Mouse (Mus musculus): ENCODE data around the gene Gm20449.
"Not testable (repeated sequence)": the region's sequence is repeated elsewhere in the genome, so short reads cannot be mapped to it uniquely, and the experiment has no call there.

Gm20449 gene

GRCm38 (mm10) chr7:41499389-41500049 lies at the start of gene Gm20449, which contains the start of gene AW146154:
Gene Gm20449 (minus strand): TSS chr7:41499417.
Gene AW146154 (minus strand): TSS chr7:41499890.
- in situ Hi-C loops (cut with MboI), result loop anchor here (10.0 kb wide), 1 partner anchor 105 kb away; the partner anchor contains the start of gene AI987944

DNA sequence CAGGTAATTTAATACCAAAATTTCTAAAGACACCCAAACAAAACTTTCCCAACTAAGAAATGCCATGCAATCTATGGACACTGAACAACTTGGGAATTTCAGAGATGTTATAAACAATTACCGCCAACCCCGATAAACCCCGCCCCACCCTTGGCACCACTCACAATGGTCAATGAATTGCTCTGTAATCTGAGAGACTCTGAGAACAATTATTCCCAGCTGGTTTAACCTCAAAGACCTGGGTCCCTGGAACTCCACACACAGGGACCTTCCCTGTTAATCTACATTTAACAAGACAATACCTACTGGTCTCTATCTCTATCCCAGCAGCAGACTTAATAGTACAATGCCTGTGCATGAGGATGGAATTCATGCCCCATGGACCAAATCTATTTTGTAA lies 13.5 kb upstream of the Gm20449 start:
- in situ Hi-C loops (cut with MboI), result no loop called here

DNA sequence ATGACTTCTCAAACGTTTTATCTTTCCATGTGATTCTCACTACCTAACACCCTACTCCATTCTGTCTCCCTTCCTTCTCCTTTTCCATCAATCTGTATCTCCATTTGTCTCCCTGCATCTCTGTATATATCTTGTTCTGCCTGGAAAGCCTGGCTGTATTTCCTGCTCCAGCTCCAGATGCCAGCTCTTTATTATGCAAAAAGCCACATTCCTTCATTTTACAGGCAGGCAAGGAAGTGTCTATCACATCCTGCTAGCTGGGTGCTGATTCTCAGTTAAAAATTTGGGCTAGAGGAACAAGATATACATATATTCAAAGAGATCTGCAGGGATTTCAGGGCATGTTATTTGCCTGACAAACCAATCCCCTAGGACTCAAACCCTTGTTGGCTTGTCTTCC lies 13.0 kb upstream of the Gm20449 start:
- in situ Hi-C loops (cut with MboI), result no loop called here

DNA sequence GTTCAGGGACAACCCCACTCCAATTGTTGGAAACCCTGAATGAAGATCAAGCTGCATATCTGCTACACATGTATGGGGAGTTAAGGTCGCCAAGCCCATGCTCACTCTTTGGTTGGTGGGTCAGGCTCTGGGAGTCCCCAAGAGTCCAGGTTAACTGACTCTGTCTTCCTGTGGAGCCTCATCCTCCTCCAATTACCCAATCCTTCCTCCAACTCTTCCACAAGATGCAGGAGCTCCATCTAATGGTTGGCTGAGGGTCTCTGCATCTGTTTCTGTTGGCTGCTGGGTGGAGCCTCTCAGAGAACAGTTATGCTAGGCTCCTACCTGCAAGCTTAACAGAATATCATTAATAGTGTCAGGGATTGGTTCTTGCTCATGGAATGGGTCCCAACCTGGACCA lies 3.2 kb upstream of the Gm20449 start:
- in situ Hi-C loops (cut with MboI), result no loop called here

DNA sequence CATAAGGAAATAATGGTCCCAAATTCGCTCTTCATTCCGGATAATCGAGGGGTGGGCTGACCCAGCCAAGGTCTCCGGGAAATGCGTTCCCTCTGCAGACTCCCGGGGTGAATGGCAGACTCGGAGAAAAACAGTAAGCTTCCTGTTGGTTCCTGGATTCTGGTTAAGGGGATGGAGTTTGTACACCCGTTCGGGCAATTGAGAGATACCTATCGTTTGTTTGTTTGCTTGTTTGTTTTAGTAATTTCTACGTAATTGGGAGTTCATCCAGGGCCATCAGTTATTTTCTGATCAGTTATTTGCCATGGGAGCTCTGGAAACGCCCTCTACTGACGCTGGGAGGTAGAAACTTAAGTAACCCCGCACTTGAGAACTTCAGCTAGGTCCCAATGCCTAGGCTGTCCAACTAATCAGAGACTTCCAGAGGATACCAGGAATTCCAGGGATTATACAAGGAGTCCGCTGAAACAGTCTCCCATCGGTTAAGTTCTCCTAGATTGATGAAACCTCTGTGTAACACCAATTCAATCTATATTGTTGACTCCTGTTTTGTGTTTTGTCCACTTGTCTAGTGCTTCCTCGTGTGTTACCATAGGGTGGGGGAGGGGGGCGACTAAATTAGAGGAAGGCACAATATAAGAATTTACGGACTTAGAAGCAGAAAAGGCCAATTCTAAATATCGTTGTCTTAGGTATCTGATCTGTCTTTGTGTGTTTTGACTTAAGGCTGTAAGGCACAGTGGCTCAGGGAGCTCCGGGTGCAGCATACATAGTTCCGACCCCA lies 1.1 kb upstream of the Gm20449 start:
- in situ Hi-C loops (cut with MboI), result no loop called here

DNA sequence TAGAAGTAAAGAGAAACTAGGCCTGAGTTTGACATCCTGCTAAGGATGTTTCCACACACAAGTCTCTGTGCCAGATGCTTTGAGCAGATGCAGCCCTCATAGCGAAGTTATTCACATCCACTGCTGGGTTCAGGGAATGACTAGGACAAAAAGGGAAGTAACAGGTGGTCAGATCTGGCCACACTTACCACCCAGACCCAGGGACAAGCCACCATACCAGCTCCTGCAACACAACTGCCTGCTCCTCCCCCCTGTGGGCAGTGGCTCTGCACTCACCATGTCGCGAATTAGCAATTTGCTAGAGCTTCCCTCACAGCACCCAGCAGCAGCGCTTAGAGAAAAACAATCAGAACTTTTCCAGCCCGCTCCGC lies 214 bp downstream of the Gm20449 start:
- in situ Hi-C loops (cut with MboI), result loop anchor here (10.0 kb wide), 1 partner anchor 104 kb away; the partner anchor contains the start of gene AI987944

DNA sequence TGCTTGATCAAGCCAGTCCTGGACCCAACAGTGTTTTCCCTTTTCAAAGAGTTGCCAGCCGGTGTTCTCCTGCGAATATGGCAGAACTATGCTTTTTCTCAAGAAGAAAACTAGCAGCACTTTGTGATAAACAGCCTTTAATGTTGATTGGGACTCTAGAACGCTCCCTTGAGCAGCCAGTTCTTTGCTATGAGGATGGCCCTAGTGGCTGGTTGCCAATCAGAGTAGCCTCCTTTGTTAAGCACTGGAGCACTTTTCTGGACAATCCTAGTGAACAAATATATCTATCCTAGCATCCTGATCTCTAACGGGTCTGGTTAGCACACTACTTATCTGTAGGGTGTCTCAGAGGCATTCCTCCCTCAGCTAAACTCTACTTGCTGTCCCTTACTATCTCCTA lies 753 bp downstream of the Gm20449 start:
- in situ Hi-C loops (cut with MboI), result loop anchor here (10.0 kb wide), 1 partner anchor 104 kb away; the partner anchor contains the start of gene AI987944

- in situ Hi-C loops (cut with MboI), result loop anchor here (10.0 kb wide), 1 partner anchor 103 kb away; the partner anchor contains the start of gene AI987944
Measured at GRCm38 (mm10) chr7:41497871-41498270, 1.3 kb downstream of the Gm20449 start.

GRCm38 (mm10) chr7:41451864-41452263 lies 47.4 kb downstream of the Gm20449 start:
- in situ Hi-C loops (cut with MboI), result no loop called here

DNA sequence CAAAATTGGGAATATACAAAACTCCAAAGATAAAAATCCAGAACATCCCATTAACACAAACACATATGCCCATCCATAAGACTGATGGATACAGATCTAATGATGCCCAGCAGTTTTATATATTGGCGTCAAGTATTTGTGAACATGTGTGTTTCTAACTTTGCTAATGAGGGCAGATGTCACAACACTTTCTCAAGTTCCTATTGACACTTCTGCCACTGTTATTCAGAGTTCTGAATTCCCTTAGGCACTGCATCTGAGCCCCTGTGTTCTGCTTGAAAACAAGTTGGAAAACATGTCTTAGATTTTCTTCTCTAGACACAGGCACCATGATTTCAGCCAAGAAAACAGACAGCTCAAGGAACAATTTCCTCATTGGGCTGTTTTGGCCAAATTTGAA lies 50.6 kb downstream of the Gm20449 start, which contains the start of gene Vmn2r57:
TSS of gene Vmn2r57 (minus strand) at position 101 of the 400 bp plus-strand sequence.
- in situ Hi-C loops (cut with MboI), result not testable (repeated sequence)

DNA sequence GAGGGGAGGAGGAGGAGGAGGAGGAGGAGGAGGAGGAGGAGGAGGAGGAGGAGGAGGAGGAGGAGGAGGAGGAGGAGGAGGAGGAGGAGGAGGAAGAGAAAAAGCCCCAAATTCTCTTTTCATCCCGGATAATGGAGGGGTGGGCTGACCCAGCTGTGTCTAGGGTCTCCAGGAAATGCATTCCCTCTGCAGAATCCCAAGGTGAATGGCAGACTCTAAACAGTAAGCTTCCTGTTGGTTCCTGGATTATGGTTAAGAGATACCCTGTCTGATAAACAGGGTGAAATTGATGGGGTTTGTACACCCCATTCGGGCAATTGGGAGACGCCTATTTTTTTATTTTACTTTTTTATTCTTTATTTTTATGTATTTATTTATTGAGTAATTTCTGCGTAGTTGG lies 105.1 kb downstream of the Gm20449 start:
- in situ Hi-C loops (cut with MboI), result loop anchor here (10.0 kb wide), 2 partner anchors 101 to 1739 kb away; partner anchors contain the start of genes AW146154 and Gm20449

- in situ Hi-C loops (cut with MboI), result loop anchor here (10.0 kb wide), 2 partner anchors 101 to 1739 kb away; partner anchors contain the start of genes AW146154 and Gm20449
Measured at GRCm38 (mm10) chr7:41393048-41393971, 105.9 kb downstream of the Gm20449 start, which contains the start of gene AI987944. Gene AI987944 (minus strand): TSS chr7:41393379.

Data from mature B cell (primary cell).